Mouse (Mus musculus) cortical plate, adult 2 months (tissue): Measurements from ENCODE around the gene Ust.

Experiments used
- CTCF ChIP-seq: fragments of 200-500 bp; IDR thresholded peaks from 2 replicates; pipeline ENCODE4 v1.5.1; 2011; ENCODE audit warnings: mild to moderate bottlenecking, control low read depth, low read length; ENCODE audit not compliant: insufficient read depth; ENCODE audit errors: extremely low read depth
- POLR2A ChIP-seq: fragments of 200-500 bp; IDR thresholded peaks from 2 replicates; pipeline ENCODE4 v1.6.1; 2011; ENCODE audit warnings: mild to moderate bottlenecking, low read length, control low read depth; ENCODE audit not compliant: insufficient read depth; ENCODE audit errors: extremely low read depth

- TF ChIP-seq CTCF (no peak), POLR2A (no peak)
Observed at GRCm38 (mm10) chr10:8454711-8455110, 63.9 kb downstream of the Ust start.
